Mouse (Mus musculus): ENCODE data around the gene Zfp410. TPM values are rescaled to one million over a fixed set of nuclear protein-coding genes. Genes with fewer than 3 reads are reported as not detected.
A peak's percentile ranks its signal among the peaks of the same experiment; 100 is the strongest.
"Not testable (repeated sequence)": the region's sequence is repeated elsewhere in the genome, so short reads cannot be mapped to it uniquely, and the experiment has no call there.

The Zfp410 gene
- polyA plus RNA-seq, 1 experiment from 2014 or later = 114 TPM

GRCm38 (mm10) chr12:84311306-84311705, 5.3 kb upstream of the Zfp410 start:
- 79% methylated on average over 3 of the region's 5 CpGs for WGBS
- no peak overlapping the region for H3K4me2 ChIP-seq (ENCODE audit: low read depth, low read length)
- ATAC-seq (replicated peaks; ENCODE audit: insufficient number of reproducible peaks, low FRiP score, low TSS enrichment, low read depth) (no peak), DNase-seq (ENCODE audit: low spot score) (no peak)
- H3K4me1 ChIP-seq (ENCODE audit: control insufficient read depth, insufficient read depth, low read length) = no peaks in the 10 kb centered on the region
- no peak overlapping the region for H3K4me3 ChIP-seq (ENCODE audit: low read depth, low read length)
- no peaks in the 10 kb centered on the region for H3K9me3 ChIP-seq (replicated peaks; ENCODE audit: control insufficient read depth, low read length)
- H3K27ac ChIP-seq (replicated peaks; ENCODE audit: low read depth, low read length) = no peak overlapping the region
- no peak overlapping the region for H3K9ac ChIP-seq (replicated peaks; ENCODE audit: low read length)
- H3K27me3 ChIP-seq (ENCODE audit: control insufficient read depth, insufficient read depth, low read length) = no peaks in the 10 kb centered on the region
- no peaks in the 10 kb centered on the region for H3K36me3 ChIP-seq (replicated peaks; ENCODE audit: control insufficient read depth, insufficient read depth, low read depth, low read length)

DNA sequence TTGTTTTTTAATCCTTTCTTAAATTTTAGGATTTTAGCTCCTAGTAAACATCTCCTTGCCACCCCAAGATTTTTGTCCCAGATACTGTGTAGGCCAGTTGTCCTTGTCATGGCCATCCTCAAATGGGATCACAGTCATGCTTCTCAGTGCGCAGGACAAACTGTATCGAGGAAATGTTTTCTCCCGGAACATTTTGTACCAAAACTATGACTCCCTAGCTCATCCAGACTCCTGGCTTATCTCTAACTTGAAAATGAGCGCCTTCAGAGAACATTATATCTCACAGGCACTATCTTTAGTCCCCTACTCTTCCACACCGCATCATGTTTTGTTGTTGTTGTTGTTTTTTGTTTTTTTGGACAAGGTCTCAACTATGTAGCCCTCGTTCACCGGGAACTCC, 646 bp upstream of the Zfp410 start:
- H3K9ac ChIP-seq (replicated peaks; ENCODE audit: low read length) = peak overlapping the region; percentile 93
- no peaks in the 10 kb centered on the region for H3K36me3 ChIP-seq (replicated peaks; ENCODE audit: control insufficient read depth, insufficient read depth, low read depth, low read length)
- peaks cover 4% of the 10 kb centered on the region; the same call in 1 of the 2 replicates for H3K4me1 ChIP-seq (ENCODE audit: control insufficient read depth, insufficient read depth, low read length)
- H3K9me3 ChIP-seq (replicated peaks; ENCODE audit: control insufficient read depth, low read length) = no peaks in the 10 kb centered on the region
- WGBS = 47% methylated on average over 7 of the region's 7 CpGs
- peak overlapping the region; percentile 65 for H3K4me2 ChIP-seq (ENCODE audit: low read depth, low read length)
- DNase-seq (ENCODE audit: low spot score) (no peak), ATAC-seq (replicated peaks; ENCODE audit: insufficient number of reproducible peaks, low FRiP score, low TSS enrichment, low read depth) (no peak)
- peak overlapping the region; percentile 91 for H3K4me3 ChIP-seq (ENCODE audit: low read depth, low read length)
- no peaks in the 10 kb centered on the region for H3K27me3 ChIP-seq (ENCODE audit: control insufficient read depth, insufficient read depth, low read length)
- no peak overlapping the region; the same call in 1 of the 2 replicates for H3K27ac ChIP-seq (replicated peaks; ENCODE audit: low read depth, low read length)

- no peak overlapping the region for H3K4me3 ChIP-seq (ENCODE audit: low read depth, low read length)
- no peak overlapping the region for H3K9ac ChIP-seq (replicated peaks; ENCODE audit: low read length)
- H3K4me2 ChIP-seq (ENCODE audit: low read depth, low read length) = no peak overlapping the region
- DNase-seq (ENCODE audit: low spot score) (no peak), ATAC-seq (replicated peaks; ENCODE audit: insufficient number of reproducible peaks, low FRiP score, low TSS enrichment, low read depth) (no peak)
- 86% methylated on average over 4 of the region's 4 CpGs for WGBS
- peaks cover 6% of the 10 kb centered on the region for H3K36me3 ChIP-seq (replicated peaks; ENCODE audit: control insufficient read depth, insufficient read depth, low read depth, low read length)
- H3K9me3 ChIP-seq (replicated peaks; ENCODE audit: control insufficient read depth, low read length) = no peaks in the 10 kb centered on the region
- H3K27ac ChIP-seq (replicated peaks; ENCODE audit: low read depth, low read length) = no peak overlapping the region
- no peaks in the 10 kb centered on the region for H3K27me3 ChIP-seq (ENCODE audit: control insufficient read depth, insufficient read depth, low read length)
- no peaks in the 10 kb centered on the region for H3K4me1 ChIP-seq (ENCODE audit: control insufficient read depth, insufficient read depth, low read length)
These were observed 10.5 kb downstream of the Zfp410 start for GRCm38 (mm10) chr12:84327111-84327512.

- 92% methylated on average over 11 of the region's 11 CpGs for WGBS
- H3K9me3 ChIP-seq (replicated peaks; ENCODE audit: control insufficient read depth, low read length) = no peaks in the 10 kb centered on the region
- H3K9ac ChIP-seq (replicated peaks; ENCODE audit: low read length) = no peak overlapping the region
- ATAC-seq (replicated peaks; ENCODE audit: insufficient number of reproducible peaks, low FRiP score, low TSS enrichment, low read depth) (no peak), DNase-seq (ENCODE audit: low spot score) (no peak)
- peaks cover 5% of the 10 kb centered on the region; the same call in 1 of the 2 replicates for H3K36me3 ChIP-seq (replicated peaks; ENCODE audit: control insufficient read depth, insufficient read depth, low read depth, low read length)
- no peaks in the 10 kb centered on the region for H3K27me3 ChIP-seq (ENCODE audit: control insufficient read depth, insufficient read depth, low read length)
- no peak overlapping the region for H3K4me3 ChIP-seq (ENCODE audit: low read depth, low read length)
- H3K4me1 ChIP-seq (ENCODE audit: control insufficient read depth, insufficient read depth, low read length) = no peaks in the 10 kb centered on the region
- no peak overlapping the region for H3K4me2 ChIP-seq (ENCODE audit: low read depth, low read length)
- no peak overlapping the region for H3K27ac ChIP-seq (replicated peaks; ENCODE audit: low read depth, low read length)
These were observed 20.4 kb downstream of the Zfp410 start for GRCm38 (mm10) chr12:84336963-84337625.

- DNase-seq (ENCODE audit: low spot score) = peak; percentile 49
- no peaks in the 10 kb centered on the region for H3K4me1 ChIP-seq (ENCODE audit: control insufficient read depth, insufficient read depth, low read length)
- ATAC-seq (replicated peaks; ENCODE audit: insufficient number of reproducible peaks, low FRiP score, low TSS enrichment, low read depth) = no peak
- no peak overlapping the region for H3K4me2 ChIP-seq (ENCODE audit: low read depth, low read length)
- no peak overlapping the region for H3K27ac ChIP-seq (replicated peaks; ENCODE audit: low read depth, low read length)
- WGBS = 40% methylated on average over 2 of the region's 2 CpGs
- no peaks in the 10 kb centered on the region; the same call in 1 of the 2 replicates for H3K36me3 ChIP-seq (replicated peaks; ENCODE audit: control insufficient read depth, insufficient read depth, low read depth, low read length)
- no peaks in the 10 kb centered on the region for H3K9me3 ChIP-seq (replicated peaks; ENCODE audit: control insufficient read depth, low read length)
- H3K27me3 ChIP-seq (ENCODE audit: control insufficient read depth, insufficient read depth, low read length) = no peaks in the 10 kb centered on the region
- H3K4me3 ChIP-seq (ENCODE audit: low read depth, low read length) = no peak overlapping the region
- H3K9ac ChIP-seq (replicated peaks; ENCODE audit: low read length) = no peak overlapping the region
These were observed 30.5 kb downstream of the Zfp410 start for GRCm38 (mm10) chr12:84347192-84347591.

GRCm38 (mm10) chr12:84358699-84359098, 42.0 kb downstream of the Zfp410 start:
- 86% methylated on average over 2 of the region's 2 CpGs for WGBS

GRCm38 (mm10) chr12:84361555-84362489, 45.2 kb downstream of the Zfp410 start, which contains the start of the genes Coq6 and Fam161b:
TSS of gene Coq6 (plus strand) at chr12:84361657.
TSS of gene Fam161b (minus strand) at chr12:84361833.
- H3K27ac ChIP-seq (replicated peaks; ENCODE audit: low read depth, low read length) = no peak within 1 kb of the TSS
- H3K9me3 ChIP-seq (replicated peaks; ENCODE audit: control insufficient read depth, low read length) = no peaks in the 10 kb centered on the region
- H3K9ac ChIP-seq (replicated peaks; ENCODE audit: low read length) = peak within 1 kb of the TSS; percentile 85
- ATAC-seq (replicated peaks; ENCODE audit: insufficient number of reproducible peaks, low FRiP score, low TSS enrichment, low read depth) = peak; percentile 97
- under 1% methylated on average over 51 of the region's 51 CpGs for WGBS
- H3K4me2 ChIP-seq (ENCODE audit: low read depth, low read length) = peak within 1 kb of the TSS; percentile 53
- peak; percentile 99 for DNase-seq (ENCODE audit: low spot score)
- no peaks in the 10 kb centered on the region for H3K27me3 ChIP-seq (ENCODE audit: control insufficient read depth, insufficient read depth, low read length)
- H3K4me1 ChIP-seq (ENCODE audit: control insufficient read depth, insufficient read depth, low read length) = peaks cover 3% of the 10 kb centered on the region; the same call in 1 of the 2 replicates
- H3K36me3 ChIP-seq (replicated peaks; ENCODE audit: control insufficient read depth, insufficient read depth, low read depth, low read length) = peaks cover under 1% of the 10 kb centered on the region; the same call in 1 of the 2 replicates
- H3K4me3 ChIP-seq (ENCODE audit: low read depth, low read length) = peak within 1 kb of the TSS; percentile 100

More at GRCm38 (mm10) chr12:84358699-84359098, 42.0 kb downstream of the Zfp410 start:
- not testable (repeated sequence) for H3K4me2 ChIP-seq (ENCODE audit: low read depth, low read length); H3K27ac ChIP-seq (replicated peaks; ENCODE audit: low read depth, low read length); ATAC-seq (replicated peaks; ENCODE audit: insufficient number of reproducible peaks, low FRiP score, low TSS enrichment, low read depth); H3K27me3 ChIP-seq (ENCODE audit: control insufficient read depth, insufficient read depth, low read length); H3K4me1 ChIP-seq (ENCODE audit: control insufficient read depth, insufficient read depth, low read length); H3K9ac ChIP-seq (replicated peaks; ENCODE audit: low read length); H3K36me3 ChIP-seq (replicated peaks; ENCODE audit: control insufficient read depth, insufficient read depth, low read depth, low read length); H3K9me3 ChIP-seq (replicated peaks; ENCODE audit: control insufficient read depth, low read length); H3K4me3 ChIP-seq (ENCODE audit: low read depth, low read length); DNase-seq (ENCODE audit: low spot score)
